ENCODE assay signal across 7 mouse cellular contexts in the genomic region with DNA sequence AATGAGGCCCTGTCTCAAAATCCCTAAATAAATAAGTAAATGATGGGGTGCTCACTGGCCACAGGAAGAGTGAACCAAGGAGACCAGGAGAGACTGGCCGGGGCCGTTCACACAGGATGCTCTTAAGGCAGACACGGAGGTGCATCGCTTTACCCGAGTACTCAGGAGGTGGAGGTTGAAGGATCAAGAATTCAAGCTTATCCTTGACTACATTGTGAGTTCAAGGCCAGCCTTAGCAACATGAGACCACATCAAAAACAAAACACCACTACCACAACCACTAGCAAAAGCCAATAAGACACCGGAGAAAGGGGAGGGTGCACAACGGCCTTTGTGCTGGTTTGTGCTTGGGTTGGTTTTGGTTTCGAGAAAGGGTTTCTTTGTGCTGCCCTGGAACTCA. TPM values are rescaled to one million over a fixed set of nuclear protein-coding genes. Genes with fewer than 3 reads are reported as not detected.
"Had no signal": no experiment of that assay in that cellular context is flagged by ENCODE, and none has a peak within 500 bp of the region (broad histone marks: within the 10 kb centered on the region; RNA-seq: fewer than 3 reads in every experiment).

No protein-coding gene starts in this region.

- H3K4me3 ChIP-seq: layer of hippocampus, adult 2 months; liver, embryonic 15.5 days; lung, embryonic 15.5 days; neural tube, embryonic 12.5 days had no signal

- DNase-seq: thymus, adult 18-20 months had no signal

- H3K9me3 ChIP-seq: liver, embryonic 15.5 days; lung, embryonic 15.5 days; neural tube, embryonic 12.5 days had no signal

- H3K36me3 ChIP-seq: liver, embryonic 15.5 days; lung, embryonic 15.5 days; neural tube, embryonic 12.5 days had no signal

- H3K27ac ChIP-seq: liver, embryonic 15.5 days; lung, embryonic 15.5 days; neural tube, embryonic 12.5 days had no signal

- H3K4me2 ChIP-seq: liver, embryonic 11.5 days; liver, embryonic 15.5 days; lung, embryonic 15.5 days; neural tube, embryonic 12.5 days had no signal

- H3K9ac ChIP-seq: liver, embryonic 15.5 days; lung, embryonic 15.5 days; neural tube, embryonic 12.5 days had no signal

- H3K27me3 ChIP-seq: lung, embryonic 15.5 days; neural tube, embryonic 12.5 days had no signal

RNA-seq across cellular contexts. Expression of a gene that starts 58.4 kb away (rescaled TPM):
- total RNA-seq: neutrophil, adult 5-6 weeks had no signal
